Mouse (Mus musculus) hindlimb bud, embryonic 11.5 days (tissue): ENCODE measurements around the gene Mthfsd.
A peak's percentile ranks its signal among the peaks of the same experiment; 100 is the strongest.
"Not testable (repeated sequence)": the region's sequence is repeated elsewhere in the genome, so short reads cannot be mapped to it uniquely, and the experiment has no call there.

ENCODE experiments used
- DNase-seq: peaks from one replicate; pipeline ENCODE4 v3.0.0-alpha.2; 2012; ENCODE audit warnings: low read depth, low spot score; ENCODE audit errors: extremely low spot score

The Mthfsd gene

DNA sequence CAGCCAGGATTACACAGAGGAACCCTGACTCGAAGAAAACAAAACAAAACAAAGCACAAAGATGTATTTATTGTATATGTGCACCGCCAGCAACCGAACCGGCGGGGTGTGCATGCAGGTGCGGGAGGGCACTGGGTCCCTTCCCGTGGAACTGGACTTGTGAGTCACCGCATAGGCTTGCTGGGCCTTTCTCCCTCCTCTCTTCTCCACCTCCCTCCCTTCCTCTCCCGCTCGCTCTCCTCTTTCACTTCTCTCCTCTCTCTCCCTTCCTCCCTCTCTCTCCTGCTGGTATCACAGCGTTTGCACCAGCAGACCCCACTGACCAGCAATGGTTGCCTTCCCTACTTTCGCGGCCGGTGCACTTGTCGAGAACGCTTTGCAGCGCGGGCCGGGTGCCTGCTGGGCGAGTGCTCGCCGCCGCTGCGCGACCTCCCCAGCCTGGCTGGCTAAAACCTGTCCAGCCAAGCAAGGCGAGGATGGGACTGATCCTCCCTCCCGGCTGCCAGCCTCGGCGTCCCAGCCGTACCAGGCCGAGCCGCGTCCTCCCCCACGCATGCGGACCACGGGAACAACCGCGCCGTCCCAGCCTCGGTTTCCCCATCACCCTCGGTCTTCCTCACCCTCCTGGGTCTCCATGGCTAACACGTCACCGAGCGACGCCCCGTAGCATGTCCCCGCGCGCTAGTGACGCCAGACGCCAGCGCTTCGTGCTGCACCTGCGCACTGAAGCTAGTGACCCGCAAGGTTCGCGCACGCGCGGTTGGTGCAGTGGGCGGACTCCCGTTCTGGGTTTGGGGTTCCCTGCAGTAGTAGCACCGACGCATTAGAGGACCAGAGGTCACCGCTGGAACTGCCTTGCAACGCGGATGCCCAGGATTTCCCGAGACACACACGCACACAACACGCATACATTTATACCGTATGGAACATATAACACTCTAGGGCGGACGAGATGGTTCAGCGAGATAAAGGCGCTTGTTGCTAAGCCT, at the start of gene Mthfsd:
Mthfsd (minus strand) TSS at position 725 of the 989 bp plus-strand sequence.
- peak; percentile 97 for DNase-seq

DNA sequence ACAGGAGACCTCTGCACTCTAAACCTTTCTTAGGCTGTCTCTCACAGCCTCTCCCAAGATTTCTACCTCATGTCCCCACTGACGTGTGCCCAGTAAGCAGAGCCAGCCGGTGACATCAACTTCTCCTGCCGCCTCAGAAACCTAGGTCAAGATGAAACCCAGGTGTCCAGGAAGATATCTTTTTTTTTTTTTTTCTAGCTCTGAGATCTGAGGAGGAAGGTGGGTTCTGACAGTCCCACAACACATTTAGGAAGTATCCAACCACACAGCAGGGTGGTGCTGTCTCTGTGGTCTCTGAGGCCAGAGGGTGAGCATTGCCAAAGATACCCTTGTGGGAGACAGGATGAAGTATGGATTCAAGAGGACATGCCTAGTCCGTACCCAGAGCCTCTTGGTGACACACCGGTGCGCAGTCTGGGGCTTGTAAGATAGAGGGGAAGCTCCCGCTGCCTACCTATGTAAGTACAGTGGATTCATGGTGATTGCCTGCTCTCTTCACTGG, 48.8 kb upstream of the Mthfsd start:
- no peak for DNase-seq

DNA sequence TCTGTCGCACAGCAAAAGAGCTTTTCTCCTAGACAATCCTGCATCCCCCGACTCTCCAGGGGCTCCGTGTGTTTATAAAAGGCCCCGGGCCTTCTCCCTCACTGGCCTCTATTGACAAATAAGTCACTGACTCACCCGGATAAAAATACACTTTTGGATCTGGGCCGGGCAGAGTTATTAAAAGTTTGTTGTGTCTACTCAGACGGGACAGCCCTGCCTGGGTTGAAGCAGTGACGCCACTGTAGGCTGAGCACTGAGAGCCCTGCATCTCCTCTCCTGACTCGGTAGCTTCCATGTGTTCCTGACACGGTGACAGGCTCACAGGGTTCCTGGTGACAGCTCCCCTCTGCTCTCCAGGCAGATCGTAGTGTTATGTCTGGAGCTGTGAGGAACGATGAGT, 44.2 kb upstream of the Mthfsd start:
- DNase-seq: no peak

DNA sequence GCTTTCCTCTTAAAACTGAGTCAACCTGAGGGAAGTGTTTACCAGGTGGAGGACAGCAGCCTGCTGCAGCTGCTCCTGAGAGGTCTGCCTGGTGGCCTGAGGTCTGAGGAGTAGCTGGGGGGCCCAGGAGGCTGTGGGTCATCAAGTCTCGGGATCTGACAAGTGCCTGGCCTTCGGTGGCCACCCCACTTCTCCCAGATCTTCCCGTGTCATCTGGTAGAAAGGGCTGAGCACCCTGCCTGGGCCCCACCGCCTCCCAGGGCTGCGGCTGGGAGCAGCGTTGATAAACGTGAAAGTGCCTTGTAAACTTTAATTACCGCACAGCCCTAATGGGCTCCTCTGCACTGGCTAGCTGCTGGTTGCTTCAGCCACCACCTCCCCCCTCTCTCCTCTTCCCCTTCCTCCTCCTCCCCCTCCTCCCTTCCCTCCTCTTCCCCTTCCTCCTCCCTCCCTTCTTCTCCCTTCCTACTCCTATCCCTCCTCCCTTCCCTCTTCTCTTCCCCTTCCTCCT, 40.4 kb upstream of the Mthfsd start:
- DNase-seq: no peak

DNA sequence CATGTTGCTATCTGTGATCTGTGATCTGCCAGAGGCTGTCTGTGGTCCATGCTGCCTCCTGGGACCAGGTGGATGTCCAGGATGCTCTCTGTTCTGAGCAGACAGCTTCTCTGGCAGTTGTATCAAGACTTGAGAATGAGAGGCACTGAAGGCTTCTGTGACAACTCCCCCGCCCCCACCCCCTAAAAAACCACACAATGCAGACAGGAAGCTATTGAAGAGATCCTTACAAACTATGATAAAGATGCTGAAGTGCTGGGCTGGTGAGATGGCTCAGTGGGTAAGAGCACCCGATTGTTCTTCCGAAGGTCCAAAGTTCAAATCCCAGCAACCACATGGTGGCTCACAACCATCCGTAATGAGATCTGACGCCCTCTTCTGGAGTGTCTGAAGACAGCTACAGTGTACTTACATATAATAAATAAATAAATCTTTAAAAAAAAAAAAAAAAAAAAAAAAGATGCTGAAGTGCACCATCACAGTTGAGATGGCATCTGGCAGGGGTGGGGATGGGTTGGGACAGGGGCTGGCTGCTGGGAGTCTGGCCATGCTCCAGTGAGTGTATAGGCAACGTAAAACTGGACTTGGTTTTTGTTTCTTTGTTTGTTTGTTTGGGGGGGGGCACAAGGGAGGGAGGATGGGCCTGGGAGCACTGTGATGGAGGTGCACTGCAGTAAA, 37.4 kb upstream of the Mthfsd start:
- not testable (repeated sequence) for DNase-seq

DNA sequence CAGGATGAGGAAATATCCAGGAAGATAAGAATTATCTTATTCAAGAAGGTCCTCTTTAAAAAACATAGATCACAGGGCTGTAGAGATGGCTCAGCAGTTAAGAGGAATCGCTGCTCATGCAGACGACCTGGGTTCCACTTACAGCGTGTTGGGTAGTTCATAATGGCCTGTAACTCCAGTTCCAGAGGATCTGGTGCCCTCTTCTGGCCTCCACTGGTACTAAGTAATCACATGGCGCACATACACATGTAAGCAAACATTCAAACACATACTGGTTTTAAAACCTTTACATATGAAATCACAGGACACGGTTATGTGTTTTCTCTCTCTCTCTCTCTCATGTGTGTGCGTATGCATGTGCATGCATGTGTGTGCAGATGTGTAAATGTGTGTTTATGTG, 28.7 kb upstream of the Mthfsd start:
- no peak for DNase-seq

DNA sequence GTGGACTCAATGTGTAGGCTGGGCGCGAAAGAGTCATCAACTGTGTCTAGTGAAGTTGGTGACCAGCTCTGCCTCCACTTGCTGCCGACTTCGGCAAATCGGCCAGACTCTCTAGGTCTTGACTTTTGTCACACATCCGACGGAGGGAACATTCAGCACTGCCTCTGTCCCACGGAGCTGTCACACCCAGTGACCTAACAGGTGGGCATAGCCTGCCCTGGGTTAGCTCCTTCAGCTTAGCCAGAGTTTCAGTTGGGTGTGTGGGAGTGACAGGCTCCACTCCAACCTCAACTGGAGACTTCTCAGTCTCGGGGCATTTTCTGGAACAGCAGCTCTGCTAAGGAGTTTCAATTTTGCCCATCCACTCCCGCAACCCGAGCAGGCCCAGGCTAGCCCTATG, 26.3 kb upstream of the Mthfsd start:
- no peak for DNase-seq

DNA sequence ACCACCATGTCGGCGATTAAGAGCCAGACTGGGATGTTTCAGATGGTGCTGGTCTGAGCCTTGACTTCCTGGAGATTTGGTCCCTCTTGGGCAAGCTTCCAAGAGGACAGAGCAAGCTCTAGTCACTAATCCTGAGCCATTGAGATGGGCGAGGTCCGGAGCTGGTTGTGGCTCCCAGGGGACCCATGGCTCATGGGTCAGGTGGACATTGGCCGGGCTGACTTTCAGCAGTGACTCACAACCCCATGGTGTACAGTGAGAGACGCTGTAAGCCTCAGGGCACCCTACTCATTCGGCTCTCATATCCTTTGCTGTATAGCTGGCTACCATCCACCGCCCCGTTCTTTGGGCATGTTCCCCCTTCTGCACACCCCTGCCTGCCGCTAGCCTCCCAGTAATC, 25.9 kb upstream of the Mthfsd start:
- DNase-seq: no peak

DNA sequence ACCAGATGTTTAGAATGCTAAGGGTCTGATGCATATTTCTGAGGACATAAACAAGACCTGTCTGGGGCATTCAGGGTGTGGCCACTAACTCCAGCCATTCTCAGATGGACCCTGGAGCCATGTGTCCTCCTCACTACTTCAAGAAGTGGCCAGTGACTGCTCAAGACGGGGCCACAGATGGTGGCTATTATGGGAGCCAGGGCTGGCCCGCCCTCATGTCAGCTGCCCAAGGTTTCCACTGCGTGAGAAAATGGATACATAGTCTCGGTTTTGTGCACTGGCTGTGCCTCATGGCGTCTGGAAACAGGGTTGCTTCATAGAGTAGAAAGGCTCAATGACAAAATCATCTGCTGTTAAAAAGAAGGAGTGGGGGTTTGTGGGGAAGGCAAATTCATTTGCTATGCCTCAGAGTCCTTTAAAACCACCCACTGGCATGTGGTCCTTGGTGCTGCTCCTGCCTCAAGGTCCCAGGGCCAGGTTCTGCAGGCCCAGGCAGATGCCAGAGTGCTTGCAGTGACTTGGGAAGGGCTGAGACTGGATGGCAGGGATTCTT, 24.8 kb upstream of the Mthfsd start:
- DNase-seq: no peak

DNA sequence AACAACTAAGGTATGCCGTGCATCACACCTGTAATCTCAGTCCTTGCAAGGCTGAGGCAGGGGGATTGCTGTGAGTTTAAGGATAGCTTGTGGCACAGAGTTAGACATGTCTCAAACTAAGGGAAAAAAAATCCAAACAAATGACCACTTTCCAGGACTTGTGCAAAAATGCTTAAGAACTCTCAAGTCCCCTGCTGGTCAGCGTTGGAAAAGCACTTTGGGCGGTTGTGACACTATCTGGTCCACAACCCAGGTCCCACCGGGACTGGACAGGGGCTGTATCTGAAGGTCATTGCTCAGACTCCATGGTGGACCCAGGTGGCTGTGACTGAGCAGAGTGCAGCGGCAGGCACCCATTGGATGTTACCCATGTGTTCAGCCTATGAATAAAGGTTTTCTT, 22.3 kb upstream of the Mthfsd start:
- no peak for DNase-seq

DNA sequence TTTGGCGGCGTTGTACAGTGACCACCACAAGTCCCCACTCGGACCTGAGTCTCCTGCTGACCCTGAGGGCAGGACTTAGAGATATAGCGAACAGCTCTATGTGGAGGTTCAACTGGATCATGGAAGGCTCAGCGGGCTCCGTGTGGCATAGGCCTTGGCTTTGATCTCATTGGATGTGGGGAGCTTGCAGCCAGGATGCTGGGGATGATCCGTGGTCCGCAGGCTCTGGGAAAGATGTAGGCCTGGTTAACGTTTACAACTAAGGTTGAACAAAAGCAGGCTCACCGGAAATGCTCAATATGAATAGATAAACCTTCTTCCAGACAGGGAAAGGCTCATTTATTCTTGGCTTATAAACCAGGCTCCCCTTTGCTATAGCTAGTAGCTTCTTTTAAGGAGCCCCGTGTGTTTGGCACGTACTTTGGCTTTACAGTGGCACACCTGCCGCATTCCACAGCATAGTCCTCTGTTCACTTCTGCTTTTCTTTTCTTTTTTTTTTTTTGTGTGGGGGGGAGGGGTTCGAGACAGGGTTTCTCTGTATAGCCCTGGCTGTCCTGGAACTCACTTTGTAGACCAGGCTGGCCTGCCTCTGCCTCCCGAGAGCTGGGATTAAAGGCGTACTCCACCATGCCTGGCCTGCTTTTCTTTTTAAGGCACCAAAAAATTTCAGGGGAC, 21.2 kb upstream of the Mthfsd start:
- no peak for DNase-seq

DNA sequence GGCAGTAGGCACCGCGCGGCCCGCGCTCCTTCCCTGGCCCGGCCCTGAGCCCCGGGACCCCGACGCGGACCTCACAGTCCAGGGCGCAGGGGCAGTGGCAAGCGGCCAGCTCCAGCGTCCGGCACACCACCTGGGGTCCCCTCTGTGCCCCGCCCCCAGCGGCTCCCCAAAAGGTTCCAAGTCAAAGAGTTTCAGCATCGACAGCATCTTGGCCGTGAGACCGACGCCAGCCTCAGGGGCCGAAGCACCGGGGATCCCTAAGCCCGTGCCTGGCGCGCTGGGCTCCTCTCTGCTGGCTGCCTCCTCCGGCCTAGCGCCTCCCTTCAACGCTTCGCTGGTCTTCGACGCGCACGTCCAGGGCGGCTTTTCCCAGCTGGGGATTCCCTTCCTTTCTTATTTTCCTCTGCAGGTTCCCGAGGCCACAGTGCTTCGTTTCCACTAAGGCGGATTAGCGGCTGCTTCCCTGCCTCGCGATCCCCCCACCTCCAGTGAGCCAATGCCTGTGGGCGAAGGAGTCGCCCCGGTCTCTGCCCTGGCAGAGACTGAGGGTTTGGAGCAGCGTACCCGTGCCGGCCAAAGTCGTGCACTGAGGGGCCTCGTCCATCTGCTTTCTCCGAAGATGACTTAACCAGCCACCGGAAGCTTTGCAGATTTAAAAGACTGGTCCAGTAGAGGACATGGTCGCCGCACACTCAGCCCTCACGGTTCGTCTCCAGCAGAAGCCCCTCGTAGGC, 20.5 kb upstream of the Mthfsd start:
- DNase-seq: no peak

DNA sequence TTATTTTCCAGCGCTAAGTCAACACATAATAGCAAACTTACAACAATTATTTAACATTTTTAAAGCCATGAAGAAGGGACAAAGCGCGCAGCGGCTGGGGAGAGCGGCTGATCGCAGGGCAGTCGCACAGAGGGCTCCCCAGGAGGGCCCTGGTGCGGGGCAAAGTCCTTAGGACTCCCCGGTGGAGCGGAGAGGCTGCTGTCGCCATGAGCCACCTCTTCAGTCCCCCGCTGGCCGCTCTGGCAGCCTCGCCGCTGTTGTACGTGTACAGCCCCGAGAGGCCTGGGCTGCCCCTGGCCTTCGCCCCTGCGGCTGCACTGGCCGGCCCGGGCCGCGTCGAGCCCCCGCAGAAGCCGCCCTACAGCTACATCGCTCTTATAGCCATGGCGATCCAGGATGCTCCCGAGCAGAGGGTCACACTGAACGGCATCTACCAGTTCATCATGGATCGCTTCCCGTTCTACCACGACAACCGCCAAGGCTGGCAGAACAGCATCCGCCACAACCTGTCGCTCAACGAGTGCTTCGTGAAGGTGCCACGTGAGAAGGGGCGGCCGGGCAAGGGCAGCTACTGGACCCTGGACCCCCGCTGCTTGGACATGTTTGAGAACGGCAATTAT, 19.7 kb upstream of the Mthfsd start, which contains the start of gene Foxl1:
Foxl1 (plus strand) TSS at position 185 of the 620 bp plus-strand sequence.
- no peak for DNase-seq

DNA sequence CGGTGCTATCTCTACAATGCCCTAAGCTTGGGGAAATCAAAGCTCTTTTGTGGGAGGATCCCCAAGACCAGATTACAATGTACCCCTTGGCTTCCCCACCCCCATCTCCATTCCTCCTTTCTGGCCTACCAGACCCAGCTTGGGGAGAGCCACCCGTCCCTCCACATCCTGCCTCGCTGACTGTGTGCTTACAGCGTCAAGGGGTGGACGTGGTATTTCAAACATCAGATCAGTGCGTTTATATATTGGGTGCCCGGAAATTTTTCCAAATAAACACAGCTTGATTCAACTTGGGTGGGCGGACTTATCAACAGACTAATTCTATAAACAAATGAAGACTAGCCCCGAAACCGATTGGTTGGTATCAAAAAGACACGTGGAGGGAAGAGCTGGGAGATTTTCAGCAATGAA, 19.1 kb upstream of the Mthfsd start:
- DNase-seq: no peak

DNA sequence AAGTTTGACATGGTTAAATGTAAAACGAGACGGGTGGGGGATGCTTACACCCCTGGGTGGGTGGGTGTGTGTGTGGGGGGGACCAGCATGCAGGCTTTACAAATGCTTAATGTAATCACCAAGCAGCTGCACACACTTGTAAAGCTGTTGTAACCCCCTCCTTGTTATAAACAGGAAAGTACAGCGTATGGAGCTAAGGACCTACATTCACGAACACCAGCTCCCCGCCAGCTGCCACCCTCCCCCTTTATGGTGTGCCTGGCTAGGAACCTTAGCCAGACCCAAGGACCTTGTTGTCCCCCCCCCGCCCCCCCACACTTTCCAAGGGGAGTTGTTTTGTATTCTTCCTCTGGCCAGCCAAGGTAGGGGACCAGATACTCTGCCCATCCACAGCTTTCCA, 18.5 kb upstream of the Mthfsd start:
- DNase-seq: no peak

DNA sequence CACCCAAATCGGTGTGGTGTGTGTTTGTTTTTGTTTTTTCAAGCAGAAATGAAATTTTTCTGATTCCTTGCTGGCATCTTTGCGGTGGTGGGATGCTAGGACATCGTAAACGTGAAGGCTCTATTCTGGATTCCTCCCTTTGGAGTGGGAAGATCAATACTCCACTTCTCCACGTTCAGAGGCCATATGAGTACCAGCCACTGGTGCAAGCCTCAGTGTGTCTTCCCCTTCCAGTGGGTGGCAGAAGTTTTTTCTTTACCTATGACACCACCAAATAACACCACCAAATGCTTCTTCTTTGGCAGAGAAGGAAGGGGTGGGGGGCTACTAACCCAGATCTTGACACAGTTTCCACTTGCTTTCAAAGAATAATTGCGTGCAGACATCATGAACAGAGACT, 18.0 kb upstream of the Mthfsd start:
- no peak for DNase-seq

DNA sequence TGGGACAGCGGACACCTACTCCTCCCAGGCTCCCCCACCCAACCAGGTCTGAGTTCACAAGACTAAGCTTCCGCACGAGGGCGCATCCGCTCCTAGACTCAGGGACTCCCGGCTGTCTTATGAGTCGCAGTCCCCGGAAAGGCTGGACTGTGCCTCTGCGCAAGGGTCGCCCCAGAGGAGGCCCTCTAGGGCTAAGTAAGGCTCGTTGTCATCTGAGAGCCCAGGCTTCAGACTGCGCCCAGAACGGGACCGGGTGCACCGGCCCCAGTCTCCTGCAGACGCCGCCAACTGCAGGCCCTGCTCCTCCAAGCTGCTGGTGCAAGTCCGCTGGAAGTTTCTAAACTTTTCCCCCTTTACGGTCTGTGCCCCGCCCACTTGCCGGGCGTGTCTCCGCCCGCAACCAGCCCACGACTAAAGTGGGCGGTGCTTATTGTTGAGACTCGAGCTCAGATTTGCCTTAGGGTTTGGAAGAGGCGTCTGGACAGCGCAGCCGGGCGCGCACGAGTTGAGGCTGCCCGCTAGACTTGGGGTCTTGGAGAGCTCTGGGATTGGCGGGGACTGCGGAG, 17.2 kb upstream of the Mthfsd start:
- no peak for DNase-seq

DNA sequence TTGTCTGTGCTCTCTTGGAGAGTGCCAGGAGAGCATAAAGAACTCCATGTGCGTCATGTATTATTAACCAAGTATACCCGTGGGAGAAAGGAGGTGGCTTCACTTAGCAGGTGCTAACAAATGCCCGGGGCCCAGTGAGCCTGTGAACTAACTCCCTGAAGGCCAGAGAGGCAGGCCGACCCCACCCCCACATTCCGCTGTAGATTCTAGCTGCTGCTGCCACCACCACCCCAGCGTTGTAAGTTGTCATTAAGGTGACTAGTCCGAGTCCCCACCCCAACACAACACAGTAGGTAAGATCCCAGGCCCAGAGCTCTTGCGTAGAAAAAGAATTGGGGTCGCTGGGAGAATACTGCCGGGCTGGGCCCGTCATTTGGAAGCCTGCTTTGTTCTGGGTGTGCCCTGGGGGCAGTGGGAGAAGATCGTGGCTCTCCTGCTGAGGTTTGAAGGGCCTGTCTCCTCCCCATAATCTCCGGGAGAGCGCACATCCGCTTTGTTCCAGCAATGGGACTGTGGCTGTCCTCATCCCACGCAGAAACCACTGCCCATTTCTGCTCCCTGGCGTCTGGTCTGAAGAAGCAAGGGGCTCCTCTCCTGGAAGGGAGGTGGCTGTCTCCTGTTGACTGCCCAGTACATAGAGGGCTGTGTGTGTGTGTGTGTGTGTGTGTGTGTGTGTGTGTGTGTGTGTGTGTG, 16.5 kb upstream of the Mthfsd start:
- DNase-seq: no peak

DNA sequence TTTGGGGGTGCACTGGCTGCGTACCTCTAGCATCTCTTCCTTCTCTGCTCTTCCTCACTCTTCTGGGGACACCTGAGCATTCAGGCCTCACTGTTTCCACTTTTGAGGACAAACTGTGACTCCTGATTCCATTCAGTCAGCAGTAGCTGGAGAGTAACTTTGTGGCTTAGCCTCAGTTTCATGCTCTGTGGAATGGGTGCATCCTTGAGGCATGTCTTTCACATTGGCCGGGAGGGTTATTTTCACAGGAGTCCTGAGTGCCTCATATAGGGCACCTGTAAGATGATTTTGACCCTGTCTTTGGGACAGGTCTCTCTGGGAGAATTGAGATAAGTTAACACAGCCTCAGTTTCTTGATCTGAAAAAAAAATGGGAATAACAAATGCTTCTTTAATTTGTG, 14.9 kb upstream of the Mthfsd start:
- no peak for DNase-seq
